Mouse (Mus musculus) liver, postnatal 0 days (tissue): ENCODE results near the gene Saa3. TPM values are rescaled to one million over a fixed set of nuclear protein-coding genes. Genes with fewer than 3 reads are reported as not detected.
A peak's percentile ranks its signal among the peaks of the same experiment; 100 is the strongest.
"Not testable (repeated sequence)": the region's sequence is repeated elsewhere in the genome, so short reads cannot be mapped to it uniquely, and the experiment has no call there.

Experiments
- ATAC-seq: fragments of 200-750 bp; cut with Nextera tagmentation; 2 replicates; pipeline ENCODE4 v1.8.0; 2017; ENCODE audit warnings: mild to moderate bottlenecking, moderate library complexity
- DNase-seq: peaks from one replicate; pipeline ENCODE4 v3.0.0-alpha.2; 2016
- H3K27ac ChIP-seq: fragments of 300-500 bp; sonication (generic); 2 replicates; pipeline ENCODE4 v1.5.1; 2014; ENCODE audit warnings: antibody characterized with exemption, moderate library complexity, mild to moderate bottlenecking, low read depth
- H3K27me3 ChIP-seq: fragments of 300-500 bp; sonication (generic); 2 replicates; pipeline ENCODE4 v1.6.1; 2014; ENCODE audit warnings: low read length, control low read depth, mixed read lengths; ENCODE audit not compliant: insufficient read depth
- H3K36me3 ChIP-seq: fragments of 300-500 bp; sonication (generic); replicated peaks from 2 replicates; pipeline ENCODE4 v1.6.1; 2014; ENCODE audit warnings: mild to moderate bottlenecking, control low read depth, low read length, moderate library complexity, mixed read lengths; ENCODE audit not compliant: insufficient read depth
- H3K4me1 ChIP-seq: fragments of 300-500 bp; sonication (generic); 2 replicates; pipeline ENCODE4 v1.6.1; 2014; ENCODE audit warnings: antibody characterized with exemption, mild to moderate bottlenecking, control low read depth; ENCODE audit not compliant: insufficient read depth
- H3K4me2 ChIP-seq: fragments of 300-500 bp; sonication (generic); 2 replicates; pipeline ENCODE4 v1.6.1; 2014; ENCODE audit warnings: low read depth, mild to moderate bottlenecking, low read length, moderate library complexity, mixed read lengths
- H3K4me3 ChIP-seq: fragments of 300-500 bp; sonication (generic); 2 replicates; pipeline ENCODE4 v1.5.1; 2014; ENCODE audit warnings: low read depth, low read length
- H3K9ac ChIP-seq: fragments of 300-500 bp; sonication (generic); replicated peaks from 2 replicates; pipeline ENCODE4 v1.6.1; 2014; ENCODE audit warnings: mild to moderate bottlenecking, moderate library complexity
- H3K9me3 ChIP-seq: fragments of 300-500 bp; sonication (generic); 2 replicates; pipeline ENCODE4 v1.6.1; 2016; ENCODE audit warnings: mild to moderate bottlenecking, control low read depth, low read length, mixed read lengths
- CTCF ChIP-seq: sonication (generic); IDR thresholded peaks from 2 replicates; pipeline ENCODE4 v1.5.1; 2016; ENCODE audit warnings: antibody characterized with exemption, low read depth
- EP300 ChIP-seq: IDR thresholded peaks from 2 replicates; pipeline ENCODE4 v1.6.1; 2016; ENCODE audit warnings: antibody characterized with exemption, low read depth, mild to moderate bottlenecking
- WGBS: fragments of 180-500 bp; shearing (Covaris S2); extraction: QIAGEN DNeasy Blood & Tissue Kit; methylation state at CpG from one replicate; pipeline ENCODE4 v1.1.7; 2014; ENCODE audit not compliant: insufficient replicate concordance; 5-methylcytosine and 5-hydroxymethylcytosine counted together
- polyA plus RNA-seq: library from polyadenylated mRNA; unstranded; fragments of >200 nt; fragmentation: Nextera tagmentation; extraction: Ambion mirVana; gene quantifications from 2 replicates; pipeline ENCODE4 v1.2.1, GENCODE M21; 2015

Gene Saa3
- polyA plus RNA-seq, 1 experiment from 2014 or later: 5.4 TPM

GRCm38 (mm10) chr7:46746381-46746780 is 30.9 kb upstream of the Saa3 start:
- TF ChIP-seq CTCF: no peak
- TF ChIP-seq EP300: no peak
- no peak overlapping the region for H3K27ac ChIP-seq
- ATAC-seq (peak; percentile 50; the same call in 1 of the 2 replicates), DNase-seq (no peak)
- no peaks in the 10 kb centered on the region for H3K4me1 ChIP-seq
- no peak overlapping the region for H3K4me2 ChIP-seq
- no peak overlapping the region for H3K4me3 ChIP-seq
- no peak overlapping the region for H3K9ac ChIP-seq
- H3K9me3 ChIP-seq: no peaks in the 10 kb centered on the region
- WGBS: 79% methylated on average over 7 of the region's 7 CpGs
- no peaks in the 10 kb centered on the region for H3K36me3 ChIP-seq
- no peaks in the 10 kb centered on the region for H3K27me3 ChIP-seq

GRCm38 (mm10) chr7:46745816-46746215 is 30.3 kb upstream of the Saa3 start:
- Histone ChIP-seq H3K9me3 (no peaks in the 10 kb centered on the region), H3K4me2 (no peak overlapping the region), H3K4me1 (no peaks in the 10 kb centered on the region), H3K36me3 (no peaks in the 10 kb centered on the region), H3K9ac (no peak overlapping the region), H3K27ac (no peak overlapping the region), H3K27me3 (no peaks in the 10 kb centered on the region), H3K4me3 (no peak overlapping the region)
- WGBS: 52% methylated on average over 3 of the region's 3 CpGs
- TF ChIP-seq EP300: no peak
- no peak for TF ChIP-seq CTCF
- ATAC-seq (no peak), DNase-seq (no peak)

DNA sequence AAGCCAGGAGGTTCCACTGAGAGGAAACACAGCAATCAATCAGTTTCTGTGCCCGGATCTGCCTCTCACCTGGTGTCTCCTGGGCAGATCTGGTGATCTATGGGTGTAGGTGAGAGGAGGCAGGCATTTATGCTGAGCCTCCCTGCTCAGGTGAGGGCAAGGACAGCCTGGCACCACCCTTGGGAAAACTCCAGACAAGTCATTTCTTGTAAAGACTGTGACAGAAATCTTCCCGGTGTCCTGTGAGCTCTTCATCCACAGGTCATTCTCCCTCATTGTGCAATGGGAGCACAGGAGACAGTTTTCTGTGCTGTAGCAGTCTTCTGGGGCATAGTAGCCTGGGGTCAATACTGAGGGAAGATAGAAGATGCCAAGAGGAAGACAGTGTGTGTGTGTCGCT is 27.4 kb upstream of the Saa3 start, which contains the start of gene Saa1:
Gene Saa1, minus strand, starts transcription at position 101 of the 400 bp plus-strand sequence.
- ATAC-seq, H3K9me3 ChIP-seq, H3K27ac ChIP-seq, H3K4me1 ChIP-seq, H3K4me2 ChIP-seq, H3K4me3 ChIP-seq, DNase-seq, H3K27me3 ChIP-seq, H3K36me3 ChIP-seq, H3K9ac ChIP-seq: not testable (repeated sequence)
- WGBS: 45% methylated on average over 3 of the region's 3 CpGs

GRCm38 (mm10) chr7:46740041-46740440 is 24.5 kb upstream of the Saa3 start:
- 68% methylated on average over 5 of the region's 5 CpGs for WGBS
- ATAC-seq, H3K4me1 ChIP-seq, H3K36me3 ChIP-seq, H3K4me3 ChIP-seq, H3K4me2 ChIP-seq, H3K27ac ChIP-seq, H3K9ac ChIP-seq, DNase-seq, H3K27me3 ChIP-seq, H3K9me3 ChIP-seq: not testable (repeated sequence)

DNA sequence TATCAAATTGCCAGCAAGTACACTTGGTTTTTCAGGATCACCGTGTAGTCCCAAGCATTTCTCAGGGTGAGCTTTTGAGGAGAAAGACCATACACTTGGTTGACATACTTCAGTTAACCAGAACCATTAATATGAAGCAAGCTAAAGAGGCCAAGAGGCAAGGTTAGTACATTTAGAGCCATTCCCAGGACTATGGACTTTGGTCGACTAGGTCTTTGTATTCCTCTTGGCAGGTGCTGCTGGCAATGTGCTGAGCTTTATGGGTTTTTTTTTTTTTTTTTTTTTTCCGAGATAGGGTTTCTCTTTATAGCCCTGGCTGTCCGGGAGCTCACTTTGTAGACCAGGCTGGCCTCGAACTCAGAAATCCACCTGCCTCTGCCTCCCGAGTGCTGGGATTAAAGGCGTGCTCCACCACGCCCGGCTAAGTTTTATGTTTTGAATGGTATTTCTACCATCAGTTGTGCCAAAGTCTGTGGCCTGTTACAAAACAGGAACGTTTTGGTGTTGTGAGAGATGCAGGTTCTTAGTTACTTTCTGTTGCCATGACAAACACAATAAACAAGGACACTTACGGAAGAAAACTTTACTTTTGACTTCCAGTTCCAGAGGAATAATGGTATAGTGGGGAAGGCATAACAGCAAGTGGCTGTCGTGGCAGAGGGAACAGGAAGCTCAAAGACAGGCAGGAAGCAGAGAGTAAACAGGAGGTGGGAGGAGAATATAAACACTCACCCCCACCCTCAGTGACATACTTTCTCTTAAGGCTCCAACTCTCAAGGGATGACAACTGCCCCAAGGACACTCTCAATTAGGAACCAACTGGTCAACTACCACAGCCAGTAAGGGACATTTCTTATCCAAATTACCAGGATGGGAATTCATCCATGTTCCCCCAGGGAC is 23.3 kb upstream of the Saa3 start:
- Histone ChIP-seq H3K27ac (peak overlapping the region; percentile 22; the same call in 1 of the 2 replicates), H3K27me3 (no peaks in the 10 kb centered on the region), H3K4me1 (peaks cover 8% of the 10 kb centered on the region), H3K4me2 (no peak overlapping the region), H3K9ac (no peak overlapping the region), H3K9me3 (no peaks in the 10 kb centered on the region), H3K36me3 (no peaks in the 10 kb centered on the region), H3K4me3 (no peak overlapping the region)
- WGBS: 64% methylated on average over 12 of the region's 12 CpGs
- TF ChIP-seq CTCF: no peak
- TF ChIP-seq EP300: no peak
- DNase-seq: no peak
- peak; percentile 77 for ATAC-seq

DNA sequence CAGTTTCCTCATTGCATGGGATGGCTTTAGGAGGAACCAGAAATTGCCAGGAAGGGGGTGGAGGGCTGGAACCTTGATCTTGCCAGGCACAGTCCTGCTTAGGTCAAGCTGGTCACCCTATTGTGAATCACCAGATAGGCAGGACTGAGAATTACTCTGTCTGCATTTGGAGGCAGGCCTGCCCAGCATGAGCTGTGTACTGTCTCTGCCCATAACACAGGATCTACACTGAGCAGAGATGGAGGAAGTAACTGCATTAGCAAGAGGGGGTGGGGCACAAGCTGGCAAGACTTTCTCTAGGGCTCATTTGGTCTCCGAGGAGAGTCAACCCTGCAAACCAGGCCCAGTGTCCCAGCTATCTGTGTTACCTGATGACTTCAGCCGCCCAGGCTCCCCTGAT is 19.5 kb upstream of the Saa3 start:
- Histone ChIP-seq H3K36me3 (no peaks in the 10 kb centered on the region), H3K9ac (no peak overlapping the region), H3K4me2 (no peak overlapping the region), H3K4me1 (peaks cover 12% of the 10 kb centered on the region), H3K4me3 (no peak overlapping the region), H3K9me3 (no peaks in the 10 kb centered on the region), H3K27me3 (no peaks in the 10 kb centered on the region), H3K27ac (no peak overlapping the region)
- no peak for ATAC-seq
- 53% methylated on average over 2 of the region's 2 CpGs for WGBS
- no peak for DNase-seq
- no peak for TF ChIP-seq EP300
- TF ChIP-seq CTCF: no peak
